Mouse (Mus musculus) hindbrain, postnatal 0 days (tissue): Measurements from ENCODE around the gene Gpc3. TPM values are rescaled to one million over a fixed set of nuclear protein-coding genes. Genes with fewer than 3 reads are reported as not detected.

Experiments used
- ATAC-seq: fragments of 200-750 bp; cut with Nextera tagmentation; 2 replicates; pipeline ENCODE4 v1.8.0; 2017; ENCODE audit warnings: mild to moderate bottlenecking, moderate TSS enrichment, moderate library complexity
- DNase-seq: peaks from one replicate; pipeline ENCODE4 v3.0.0-alpha.2; 2015; ENCODE audit warnings: low spot score
- H3K27ac ChIP-seq: fragments of 300-500 bp; sonication (generic); 2 replicates; pipeline ENCODE4 v1.5.1; 2014; ENCODE audit warnings: mild to moderate bottlenecking
- H3K27me3 ChIP-seq: fragments of 300-500 bp; sonication (generic); 2 replicates; pipeline ENCODE4 v1.6.1; 2014; ENCODE audit warnings: low read length, mixed read lengths; ENCODE audit not compliant: insufficient read depth
- H3K36me3 ChIP-seq: fragments of 300-500 bp; sonication (generic); 2 replicates; pipeline ENCODE4 v1.6.1; 2014; ENCODE audit warnings: low read length, mixed read lengths; ENCODE audit not compliant: insufficient read depth
- H3K4me1 ChIP-seq: fragments of 300-500 bp; sonication (generic); 2 replicates; pipeline ENCODE4 v1.6.1; 2014; ENCODE audit warnings: antibody characterized with exemption, low read length, mixed read lengths; ENCODE audit not compliant: insufficient read depth
- H3K4me2 ChIP-seq: fragments of 300-500 bp; sonication (generic); 2 replicates; pipeline ENCODE4 v1.6.1; 2014; ENCODE audit warnings: low read depth, mild to moderate bottlenecking, low read length, moderate library complexity, mixed read lengths
- H3K4me3 ChIP-seq: fragments of 300-500 bp; sonication (generic); 2 replicates; pipeline ENCODE4 v1.5.1; 2014; ENCODE audit warnings: low read length
- H3K9ac ChIP-seq: fragments of 300-500 bp; sonication (generic); replicated peaks from 2 replicates; pipeline ENCODE4 v1.6.1; 2014; ENCODE audit warnings: mild to moderate bottlenecking, low read length, moderate library complexity, mixed read lengths
- H3K9me3 ChIP-seq: fragments of 300-500 bp; sonication (generic); 2 replicates; pipeline ENCODE4 v1.6.1; 2016; ENCODE audit warnings: low read length, mixed read lengths
- CTCF ChIP-seq: IDR thresholded peaks from 2 replicates; pipeline ENCODE4 v1.5.1; 2016; ENCODE audit warnings: antibody characterized with exemption, control low read depth, low read depth
- WGBS: fragments of 180-500 bp; shearing (Covaris S2); extraction: QIAGEN DNeasy Blood & Tissue Kit; methylation state at CpG from one replicate; pipeline ENCODE4 v1.1.7; 2014; 5-methylcytosine and 5-hydroxymethylcytosine counted together
- polyA plus RNA-seq: library from polyadenylated mRNA; unstranded; fragments of >200 nt; fragmentation: Nextera tagmentation; extraction: Ambion mirVana; gene quantifications from 2 replicates; pipeline ENCODE4 v1.2.1, GENCODE M21; 2015
- total RNA-seq: library from RNA; depleted of rRNA; stranded (reverse); fragments of >200 nt; gene quantifications from 2 replicates; pipeline ENCODE4 v1.2.3, GENCODE M21; 2014

Gene Gpc3
- total and polyA plus RNA-seq, 2 experiments from 2014 or later = 33.3 to 86.1 TPM

- Histone ChIP-seq H3K27me3 (no peaks in the 10 kb centered on the region), H3K4me3 (no peak overlapping the region), H3K36me3 (no peaks in the 10 kb centered on the region), H3K27ac (no peak overlapping the region), H3K9me3 (no peaks in the 10 kb centered on the region), H3K4me1 (no peaks in the 10 kb centered on the region), H3K9ac (no peak overlapping the region), H3K4me2 (no peak overlapping the region)
- 52% methylated on average over 5 of the region's 5 CpGs for WGBS
- TF ChIP-seq CTCF = no peak
- DNase-seq = no peak
- ATAC-seq = no peak
Observed at GRCm38 (mm10) chrX:52439421-52439820, 174.3 kb downstream of the Gpc3 start.

- Histone ChIP-seq H3K4me1 (no peaks in the 10 kb centered on the region), H3K4me2 (no peak overlapping the region), H3K9ac (no peak overlapping the region), H3K4me3 (no peak overlapping the region), H3K27me3 (no peaks in the 10 kb centered on the region), H3K9me3 (no peaks in the 10 kb centered on the region), H3K27ac (no peak overlapping the region), H3K36me3 (no peaks in the 10 kb centered on the region)
- TF ChIP-seq CTCF = no peak
- DNase-seq = no peak
- WGBS = 75% methylated on average over 5 of the region's 5 CpGs
- ATAC-seq = no peak
Observed at GRCm38 (mm10) chrX:52425605-52426004, 188.1 kb downstream of the Gpc3 start.

- no peak for TF ChIP-seq CTCF
- no peak overlapping the region for H3K27ac ChIP-seq
- DNase-seq (no peak), ATAC-seq (no peak)
- H3K27me3 ChIP-seq = no peaks in the 10 kb centered on the region
- H3K9me3 ChIP-seq = no peaks in the 10 kb centered on the region
- no peak overlapping the region for H3K9ac ChIP-seq
- no peaks in the 10 kb centered on the region for H3K4me1 ChIP-seq
- H3K36me3 ChIP-seq = no peaks in the 10 kb centered on the region
- no peak overlapping the region for H3K4me2 ChIP-seq
- no peak overlapping the region for H3K4me3 ChIP-seq
- WGBS = 77% methylated on average over 3 of the region's 3 CpGs
Observed at GRCm38 (mm10) chrX:52419850-52420249, 193.9 kb downstream of the Gpc3 start.

GRCm38 (mm10) chrX:52412936-52413335, 200.8 kb downstream of the Gpc3 start:
- ATAC-seq (no peak), DNase-seq (no peak)
- WGBS = 53% methylated on average over 3 of the region's 3 CpGs
- Histone ChIP-seq H3K36me3 (no peaks in the 10 kb centered on the region), H3K9me3 (no peaks in the 10 kb centered on the region), H3K4me1 (no peaks in the 10 kb centered on the region), H3K4me2 (no peak overlapping the region), H3K4me3 (no peak overlapping the region), H3K9ac (no peak overlapping the region), H3K27me3 (no peaks in the 10 kb centered on the region), H3K27ac (no peak overlapping the region)
- no peak for TF ChIP-seq CTCF

- no peaks in the 10 kb centered on the region for H3K4me1 ChIP-seq
- H3K4me3 ChIP-seq = no peak overlapping the region
- H3K27ac ChIP-seq = no peak overlapping the region
- no peak overlapping the region for H3K9ac ChIP-seq
- no peaks in the 10 kb centered on the region for H3K9me3 ChIP-seq
- no peak overlapping the region for H3K4me2 ChIP-seq
- no peak for ATAC-seq
- no peak for TF ChIP-seq CTCF
- H3K27me3 ChIP-seq = no peaks in the 10 kb centered on the region; the same call in 1 of the 2 replicates
- H3K36me3 ChIP-seq = no peaks in the 10 kb centered on the region
- 96% methylated on average over 2 of the region's 2 CpGs for WGBS
- DNase-seq = no peak
Observed at GRCm38 (mm10) chrX:52401188-52401587, 212.6 kb downstream of the Gpc3 start.

GRCm38 (mm10) chrX:52375129-52375528, 238.6 kb downstream of the Gpc3 start:
- H3K27me3 ChIP-seq = no peaks in the 10 kb centered on the region
- H3K9ac ChIP-seq = no peak overlapping the region
- ATAC-seq = no peak
- no peak overlapping the region for H3K27ac ChIP-seq
- no peaks in the 10 kb centered on the region for H3K9me3 ChIP-seq
- peak; percentile 12 for DNase-seq
- peak; percentile 51 for TF ChIP-seq CTCF
- no peaks in the 10 kb centered on the region for H3K36me3 ChIP-seq
- 58% methylated on average over 3 of the region's 3 CpGs for WGBS
- no peaks in the 10 kb centered on the region for H3K4me1 ChIP-seq
- no peak overlapping the region for H3K4me2 ChIP-seq
- no peak overlapping the region for H3K4me3 ChIP-seq

- no peak for TF ChIP-seq CTCF
- no peaks in the 10 kb centered on the region for H3K9me3 ChIP-seq
- H3K4me1 ChIP-seq = no peaks in the 10 kb centered on the region
- no peaks in the 10 kb centered on the region for H3K27me3 ChIP-seq
- DNase-seq = no peak
- WGBS = 80% methylated on average over 14 of the region's 14 CpGs
- no peak overlapping the region for H3K9ac ChIP-seq
- ATAC-seq = no peak
- H3K36me3 ChIP-seq = no peaks in the 10 kb centered on the region
- no peak overlapping the region for H3K4me2 ChIP-seq
- no peak overlapping the region for H3K27ac ChIP-seq
- H3K4me3 ChIP-seq = no peak overlapping the region
Observed at GRCm38 (mm10) chrX:52374209-52374608, 239.5 kb downstream of the Gpc3 start.
